Mouse (Mus musculus) liver, embryonic 11.5 days (tissue): ENCODE measurements around the gene Lrrc36. TPM values are rescaled to one million over a fixed set of nuclear protein-coding genes. Genes with fewer than 3 reads are reported as not detected.
A peak's percentile ranks its signal among the peaks of the same experiment; 100 is the strongest.

Source experiments
- ATAC-seq: fragments of 200-750 bp; cut with Nextera tagmentation; replicated peaks from 2 replicates; pipeline ENCODE4 v1.8.0; 2017; ENCODE audit warnings: moderate number of reproducible peaks, mild to moderate bottlenecking, moderate TSS enrichment, moderate library complexity; ENCODE audit not compliant: low FRiP score
- DNase-seq: peaks from one replicate; pipeline ENCODE4 v3.0.0-alpha.2; 2017; ENCODE audit warnings: low spot score
- H3K27ac ChIP-seq: fragments of 300-500 bp; sonication (generic); 2 replicates; pipeline ENCODE4 v1.5.1; 2014; ENCODE audit warnings: mild to moderate bottlenecking, low read depth, low read length, control low read depth
- H3K27me3 ChIP-seq: fragments of 300-500 bp; sonication (generic); replicated peaks from 2 replicates; pipeline ENCODE4 v1.6.1; 2014; ENCODE audit warnings: low read length, mixed read lengths; ENCODE audit not compliant: control insufficient read depth, insufficient read depth
- H3K36me3 ChIP-seq: fragments of 300-500 bp; sonication (generic); 2 replicates; pipeline ENCODE4 v1.6.1; 2014; ENCODE audit warnings: mild to moderate bottlenecking, low read length, moderate library complexity, mixed read lengths; ENCODE audit not compliant: control insufficient read depth, insufficient read depth
- H3K4me1 ChIP-seq: fragments of 300-500 bp; sonication (generic); replicated peaks from 2 replicates; pipeline ENCODE4 v1.6.1; 2014; ENCODE audit warnings: low read length, mixed read lengths; ENCODE audit not compliant: control insufficient read depth, insufficient read depth
- H3K4me2 ChIP-seq: fragments of 300-500 bp; sonication (generic); 2 replicates; pipeline ENCODE4 v1.6.1; 2014; ENCODE audit warnings: mild to moderate bottlenecking, control low read depth, moderate library complexity
- H3K4me3 ChIP-seq: fragments of 300-500 bp; sonication (generic); 2 replicates; pipeline ENCODE4 v1.5.1; 2014; ENCODE audit warnings: low read depth, low read length, control low read depth
- H3K9ac ChIP-seq: fragments of 300-500 bp; sonication (generic); 2 replicates; pipeline ENCODE4 v1.6.1; 2014; ENCODE audit warnings: low read depth, low read length, control low read depth
- H3K9me3 ChIP-seq: fragments of 300-500 bp; sonication (generic); 2 replicates; pipeline ENCODE4 v1.6.1; 2016; ENCODE audit warnings: low read length, inconsistent platforms, mixed read lengths; ENCODE audit not compliant: control insufficient read depth
- WGBS: fragments of 180-500 bp; shearing (Covaris S2); extraction: QIAGEN DNeasy Blood & Tissue Kit; methylation state at CpG from one replicate; pipeline ENCODE4 v1.1.7; 2014; 5-methylcytosine and 5-hydroxymethylcytosine counted together
- polyA plus RNA-seq: library from polyadenylated mRNA; unstranded; fragments of >200 nt; fragmentation: Nextera tagmentation; extraction: Ambion mirVana; gene quantifications from 2 replicates; pipeline ENCODE4 v1.2.1, GENCODE M21; 2014

Gene Lrrc36
- polyA plus RNA-seq, 1 experiment from 2014 or later: 0.19 TPM

DNA sequence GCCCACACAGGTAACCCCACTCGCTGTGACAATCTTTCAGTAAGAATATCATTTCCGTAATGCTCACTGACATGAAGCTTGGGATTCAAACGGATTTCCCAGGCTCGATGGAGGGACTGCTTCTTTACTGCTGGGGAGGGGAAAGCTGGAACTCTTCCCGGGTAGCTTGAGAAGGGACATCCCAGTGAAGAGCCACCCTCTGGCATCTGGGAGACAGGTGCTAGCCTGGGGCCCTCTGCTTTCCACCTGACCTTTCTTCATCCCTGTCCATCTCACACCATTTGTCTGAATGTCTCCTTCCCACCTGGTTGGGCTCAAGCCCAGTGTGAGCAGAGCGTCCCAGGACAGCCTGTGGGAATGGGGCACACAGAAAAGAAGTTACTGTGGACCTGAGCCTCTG, 52.9 kb downstream of the Lrrc36 start:
- H3K9ac ChIP-seq: no peak overlapping the region
- no peak overlapping the region for H3K27ac ChIP-seq
- no peaks in the 10 kb centered on the region for H3K36me3 ChIP-seq
- no peak overlapping the region for H3K4me2 ChIP-seq
- peaks cover 23% of the 10 kb centered on the region for H3K4me1 ChIP-seq
- DNase-seq: no peak
- no peak overlapping the region for H3K4me3 ChIP-seq
- no peak for ATAC-seq
- WGBS: 83% methylated on average over 6 of the region's 6 CpGs
- no peaks in the 10 kb centered on the region for H3K9me3 ChIP-seq
- H3K27me3 ChIP-seq: peaks cover 20% of the 10 kb centered on the region

GRCm38 (mm10) chr8:105466700-105467291, 53.4 kb downstream of the Lrrc36 start:
- Histone ChIP-seq H3K36me3 (no peaks in the 10 kb centered on the region), H3K9me3 (no peaks in the 10 kb centered on the region), H3K4me1 (peaks cover 26% of the 10 kb centered on the region), H3K4me2 (no peak overlapping the region), H3K4me3 (no peak overlapping the region), H3K27me3 (peaks cover 25% of the 10 kb centered on the region), H3K27ac (no peak overlapping the region), H3K9ac (no peak overlapping the region)
- no peak for DNase-seq
- 82% methylated on average over 7 of the region's 7 CpGs for WGBS
- no peak for ATAC-seq

DNA sequence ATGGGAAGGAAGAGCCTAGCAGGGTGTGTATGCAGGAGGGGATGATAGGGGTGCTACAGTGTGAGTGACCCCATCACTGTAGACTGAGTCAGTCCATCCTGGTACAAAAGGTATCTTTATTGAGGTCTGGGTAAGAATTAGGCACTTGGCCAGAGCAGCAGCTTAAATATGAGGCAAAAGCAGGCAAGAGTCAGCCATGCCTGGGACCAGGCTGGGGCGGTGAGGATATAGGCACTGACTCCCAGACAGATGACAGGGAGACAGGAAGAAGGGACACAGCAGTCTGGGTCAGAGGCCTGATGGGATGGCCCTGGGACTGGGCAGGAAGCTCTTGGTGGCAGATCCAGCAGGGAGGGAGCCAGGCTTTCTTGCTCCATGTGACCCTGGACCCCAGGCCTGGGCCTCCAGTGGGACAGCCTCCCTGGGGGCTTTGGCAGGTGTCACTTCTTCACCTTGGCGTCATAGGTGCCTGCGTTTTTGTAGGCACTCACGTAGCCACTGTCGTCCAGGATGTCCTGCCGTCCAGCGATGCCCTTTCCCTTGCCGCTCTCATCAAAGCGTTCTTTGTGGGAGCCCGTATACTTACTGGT, 54.1 kb downstream of the Lrrc36 start:
- Histone ChIP-seq H3K4me2 (no peak overlapping the region), H3K4me3 (no peak overlapping the region), H3K9me3 (no peaks in the 10 kb centered on the region), H3K9ac (no peak overlapping the region), H3K4me1 (peaks cover 28% of the 10 kb centered on the region), H3K27ac (no peak overlapping the region), H3K36me3 (no peaks in the 10 kb centered on the region), H3K27me3 (peaks cover 32% of the 10 kb centered on the region)
- WGBS: 89% methylated on average over 10 of the region's 10 CpGs
- DNase-seq (no peak), ATAC-seq (no peak)

GRCm38 (mm10) chr8:105468002-105468720, 54.8 kb downstream of the Lrrc36 start:
- Histone ChIP-seq H3K4me2 (no peak overlapping the region), H3K9ac (no peak overlapping the region), H3K4me3 (no peak overlapping the region), H3K9me3 (no peaks in the 10 kb centered on the region), H3K27ac (no peak overlapping the region), H3K36me3 (no peaks in the 10 kb centered on the region), H3K27me3 (peaks cover 39% of the 10 kb centered on the region), H3K4me1 (peaks cover 30% of the 10 kb centered on the region)
- ATAC-seq (no peak), DNase-seq (no peak)
- 86% methylated on average over 27 of the region's 27 CpGs for WGBS

GRCm38 (mm10) chr8:105469041-105469695, 55.8 kb downstream of the Lrrc36 start:
- H3K4me3 ChIP-seq: no peak overlapping the region
- DNase-seq (no peak), ATAC-seq (no peak)
- peaks cover 49% of the 10 kb centered on the region for H3K27me3 ChIP-seq
- H3K4me1 ChIP-seq: peaks cover 36% of the 10 kb centered on the region
- H3K4me2 ChIP-seq: no peak overlapping the region
- H3K9me3 ChIP-seq: no peaks in the 10 kb centered on the region
- no peak overlapping the region for H3K9ac ChIP-seq
- no peak overlapping the region for H3K27ac ChIP-seq
- WGBS: 56% methylated on average over 6 of the region's 6 CpGs
- no peaks in the 10 kb centered on the region for H3K36me3 ChIP-seq

DNA sequence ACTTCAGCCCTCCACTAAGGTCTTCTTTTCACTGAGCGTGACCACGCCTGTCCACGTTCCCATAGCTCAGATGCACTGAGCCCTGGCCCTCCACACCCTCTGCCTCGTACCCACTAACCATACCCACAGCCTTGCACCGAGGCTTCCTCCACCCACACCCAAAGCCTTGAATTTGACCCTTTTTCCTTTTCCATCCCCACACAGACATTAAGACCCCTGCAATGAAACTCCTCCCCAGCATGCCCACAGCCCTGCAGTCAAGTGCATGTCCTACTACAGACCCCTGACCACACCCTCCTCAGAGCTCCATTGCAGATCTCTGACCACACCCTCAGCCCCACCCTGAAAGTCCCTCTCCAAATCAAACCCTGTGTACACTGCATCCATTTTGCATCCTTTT, 56.4 kb downstream of the Lrrc36 start:
- Histone ChIP-seq H3K4me1 (peaks cover 41% of the 10 kb centered on the region), H3K4me3 (no peak overlapping the region), H3K36me3 (no peaks in the 10 kb centered on the region), H3K27me3 (peaks cover 54% of the 10 kb centered on the region), H3K4me2 (peak overlapping the region; percentile 17; the same call in 1 of the 2 replicates), H3K27ac (no peak overlapping the region), H3K9ac (no peak overlapping the region), H3K9me3 (no peaks in the 10 kb centered on the region)
- 80% methylated on average over 5 of the region's 5 CpGs for WGBS
- DNase-seq (no peak), ATAC-seq (no peak)

DNA sequence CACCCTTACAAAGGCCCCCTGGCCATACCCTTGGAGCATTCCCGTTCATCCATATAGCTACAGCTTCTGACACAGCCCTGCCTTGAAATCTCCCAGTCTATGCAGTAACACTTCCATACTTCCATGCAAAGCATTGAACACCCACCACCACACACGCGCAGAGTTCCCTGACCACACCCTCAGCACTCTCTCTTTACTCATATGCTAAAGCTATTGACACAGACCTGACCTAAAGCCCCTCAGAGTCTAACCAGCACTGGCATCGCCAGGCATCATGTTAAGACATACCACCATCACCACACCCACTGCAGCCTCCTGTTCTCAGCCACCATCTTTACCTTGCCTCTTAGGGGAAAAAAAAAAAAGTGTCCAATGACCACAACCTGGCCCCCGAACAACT, 56.9 kb downstream of the Lrrc36 start:
- no peak for ATAC-seq
- no peak overlapping the region for H3K4me2 ChIP-seq
- 62% methylated on average over 5 of the region's 5 CpGs for WGBS
- H3K27me3 ChIP-seq: peaks cover 58% of the 10 kb centered on the region
- H3K4me3 ChIP-seq: no peak overlapping the region
- H3K9me3 ChIP-seq: no peaks in the 10 kb centered on the region
- DNase-seq: no peak
- no peaks in the 10 kb centered on the region for H3K36me3 ChIP-seq
- H3K27ac ChIP-seq: no peak overlapping the region
- peaks cover 41% of the 10 kb centered on the region for H3K4me1 ChIP-seq
- H3K9ac ChIP-seq: no peak overlapping the region

DNA sequence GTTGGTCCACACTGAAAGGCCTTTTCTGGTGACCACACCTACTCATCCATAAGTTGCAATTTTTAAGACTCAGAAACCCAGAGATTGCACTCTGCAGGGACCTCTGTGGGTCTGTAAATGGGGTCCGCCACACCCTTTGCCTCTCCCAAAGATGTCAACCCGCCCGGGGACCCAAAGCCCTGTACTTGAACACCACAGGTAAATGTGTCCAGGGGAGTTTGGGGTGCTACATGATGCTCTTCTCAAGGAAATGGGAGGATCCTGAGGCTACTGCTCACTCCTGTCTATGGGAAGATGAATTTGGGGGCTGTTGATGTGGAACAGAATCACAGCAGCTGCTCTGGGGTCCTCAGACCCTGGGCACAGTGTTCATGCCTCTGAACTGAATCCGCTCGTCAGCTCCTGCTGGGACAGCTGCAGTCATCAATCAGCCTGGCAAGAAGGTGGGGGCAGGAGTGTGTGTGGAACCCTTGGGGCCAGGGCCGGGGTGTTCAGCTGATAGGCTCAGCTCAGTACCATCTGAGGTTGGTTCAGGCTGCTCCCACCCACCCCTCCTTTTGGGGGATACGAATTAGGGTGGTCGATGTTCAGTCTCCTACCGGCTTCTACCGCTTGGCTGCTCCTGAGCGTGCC, 57.4 kb downstream of the Lrrc36 start:
- H3K27ac ChIP-seq: no peak overlapping the region
- 21% methylated on average over 11 of the region's 11 CpGs for WGBS
- ATAC-seq (no peak), DNase-seq (no peak)
- H3K9ac ChIP-seq: 0 out of 2 replicates have a peak overlapping the region, but pooled peaks have one; percentile 26
- peaks cover 41% of the 10 kb centered on the region for H3K4me1 ChIP-seq
- H3K4me2 ChIP-seq: peak overlapping the region; percentile 56
- no peaks in the 10 kb centered on the region for H3K9me3 ChIP-seq
- peak overlapping the region; percentile 32 for H3K4me3 ChIP-seq
- peaks cover 56% of the 10 kb centered on the region for H3K27me3 ChIP-seq
- no peaks in the 10 kb centered on the region for H3K36me3 ChIP-seq
